Mouse (Mus musculus): ENCODE data around the gene Ubtd1.

DNA sequence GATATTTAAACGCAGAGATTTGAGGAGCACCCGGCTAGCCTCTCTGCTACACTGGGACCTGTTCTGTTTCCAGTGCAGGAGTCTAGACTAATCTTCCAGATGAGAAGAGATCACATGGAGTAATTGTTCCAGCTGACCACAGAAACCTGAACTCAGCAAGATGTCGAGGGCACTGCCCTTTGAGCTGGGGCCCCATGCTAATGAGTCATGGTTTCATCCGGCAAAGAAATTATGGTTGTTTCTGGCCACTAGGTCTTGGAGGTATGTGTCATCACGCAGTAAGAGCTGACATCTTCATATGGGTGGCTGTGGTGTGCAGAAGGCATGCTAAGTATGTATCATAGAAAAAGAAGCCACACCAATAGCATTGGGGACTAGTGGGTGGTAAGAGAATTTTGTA lies 98.4 kb downstream of the Ubtd1 start:
- no peak for TF ChIP-seq GATA1 (IDR thresholded peaks at IDR 0.05; ENCODE audit: borderline replicate concordance, low read length)
- TF ChIP-seq FLI1 (IDR thresholded peaks at IDR 0.05; ENCODE audit: low read length): no peak
